Mouse (Mus musculus) neural tube, postnatal 0 days (tissue): ENCODE measurements around the gene Olfr1265. TPM values are rescaled to one million over a fixed set of nuclear protein-coding genes. Genes with fewer than 3 reads are reported as not detected.

ENCODE experiments used
- polyA plus RNA-seq: library from polyadenylated mRNA; unstranded; fragments of >200 nt; fragmentation: Nextera tagmentation; extraction: Ambion mirVana; gene quantifications from 2 replicates; pipeline ENCODE4 v1.2.1, GENCODE M21; 2015

The Olfr1265 gene
- polyA plus RNA-seq, result not detected in 2 replicates

GRCm38 (mm10) chr2:90035037-90035436 lies at the start of gene Olfr1265:
Olfr1265 (plus strand) TSS chr2:90035337.

GRCm38 (mm10) chr2:89990921-89991320 lies 44.2 kb upstream of the Olfr1265 start, which contains the start of gene Olfr1261:
Olfr1261 (plus strand) TSS chr2:89991221.

GRCm38 (mm10) chr2:89999845-90000244 lies 35.3 kb upstream of the Olfr1265 start, which contains the start of gene Olfr1262:
Olfr1262 (plus strand) TSS chr2:90000145.

GRCm38 (mm10) chr2:90011831-90012230 lies 23.3 kb upstream of the Olfr1265 start, which contains the start of gene Olfr1263:
Olfr1263 (plus strand) TSS chr2:90012131.

GRCm38 (mm10) chr2:90025477-90025876 lies 9.7 kb upstream of the Olfr1265 start, which contains the start of gene Olfr1264:
Olfr1264 (minus strand) TSS chr2:90025577.

GRCm38 (mm10) chr2:90063494-90063893 lies 28.4 kb downstream of the Olfr1265 start, which contains the start of gene Olfr140:
Olfr140 (minus strand) TSS chr2:90063594.

Other genes with a start within 250 kb of the Olfr1265 start
- gene Olfr1254, start 241.7 kb upstream of the Olfr1265 start, polyA plus RNA-seq, result not detected in 2 replicates
- not detected in 2 replicates for gene Olfr1255, start 223.3 kb upstream of the Olfr1265 start, polyA plus RNA-seq
- gene Olfr1256, start 193.8 kb upstream of the Olfr1265 start, polyA plus RNA-seq, result not detected in 2 replicates
- 0.13 TPM in 1 of 2 replicates, not detected in the other for gene Olfr48, start 187.1 kb upstream of the Olfr1265 start, polyA plus RNA-seq
- gene Olfr1257, start 156.9 kb upstream of the Olfr1265 start, polyA plus RNA-seq, result not detected in 2 replicates
- gene Olfr1258, start 108.0 kb upstream of the Olfr1265 start, polyA plus RNA-seq, result not detected in 2 replicates
- not detected in 2 replicates for gene Olfr1259, start 86.7 kb upstream of the Olfr1265 start, polyA plus RNA-seq
- gene Olfr1260, start 61.0 kb upstream of the Olfr1265 start, polyA plus RNA-seq, result not detected in 2 replicates
- gene Olfr1261, start 44.1 kb upstream of the Olfr1265 start, polyA plus RNA-seq, result not detected in 2 replicates
- not detected in 2 replicates for gene Olfr1262, start 35.2 kb upstream of the Olfr1265 start, polyA plus RNA-seq
- not detected in 2 replicates for gene Olfr1263, start 23.2 kb upstream of the Olfr1265 start, polyA plus RNA-seq
- gene Olfr1264, start 9.8 kb upstream of the Olfr1265 start, polyA plus RNA-seq, result not detected in 2 replicates
- not detected in 2 replicates for gene Olfr140, start 28.3 kb downstream of the Olfr1265 start, polyA plus RNA-seq
- not detected in 2 replicates for gene Olfr1269, start 86.1 kb downstream of the Olfr1265 start, polyA plus RNA-seq
- gene Olfr32, start 107.0 kb downstream of the Olfr1265 start, polyA plus RNA-seq, result not detected in 2 replicates
- not detected in 2 replicates for gene Olfr1270, start 117.8 kb downstream of the Olfr1265 start, polyA plus RNA-seq
- gene Olfr1506, start 189.2 kb downstream of the Olfr1265 start, polyA plus RNA-seq, result not detected in 2 replicates
- not detected in 2 replicates for gene Olfr142, start 222.3 kb downstream of the Olfr1265 start, polyA plus RNA-seq
- gene Olfr1271, start 235.7 kb downstream of the Olfr1265 start, polyA plus RNA-seq, result not detected in 2 replicates